Mouse (Mus musculus) limb, embryonic 14.5 days (tissue): ENCODE data around the gene Flot1. TPM values are rescaled to one million over a fixed set of nuclear protein-coding genes. Genes with fewer than 3 reads are reported as not detected.
A peak's percentile ranks its signal among the peaks of the same experiment; 100 is the strongest.

Source experiments
- ATAC-seq: fragments of 200-750 bp; cut with Nextera tagmentation; 2 replicates; pipeline ENCODE4 v1.8.0; 2017; ENCODE audit warnings: low read depth, moderate number of reproducible peaks, moderate TSS enrichment; ENCODE audit not compliant: low FRiP score
- DNase-seq: peaks from one replicate; pipeline ENCODE4 v3.0.0-alpha.2; 2015; ENCODE audit warnings: low spot score
- H3K27ac ChIP-seq: fragments of 300-500 bp; sonication (generic); replicated peaks from 2 replicates; pipeline ENCODE4 v1.5.1; 2014; ENCODE audit warnings: low read depth, mild to moderate bottlenecking, low read length, moderate library complexity, mixed read lengths
- H3K27me3 ChIP-seq: fragments of 300-500 bp; sonication (generic); 2 replicates; pipeline ENCODE4 v1.6.1; 2014; ENCODE audit warnings: low read length, mixed read lengths; ENCODE audit not compliant: control insufficient read depth, insufficient read depth
- H3K36me3 ChIP-seq: fragments of 300-500 bp; sonication (generic); 2 replicates; pipeline ENCODE4 v1.6.1; 2014; ENCODE audit warnings: mild to moderate bottlenecking, low read length, moderate library complexity, mixed read lengths; ENCODE audit not compliant: control insufficient read depth, insufficient read depth
- H3K4me1 ChIP-seq: fragments of 300-500 bp; sonication (generic); 2 replicates; pipeline ENCODE4 v1.6.1; 2014; ENCODE audit warnings: antibody characterized with exemption, low read length, mixed read lengths; ENCODE audit not compliant: control insufficient read depth, insufficient read depth
- H3K4me2 ChIP-seq: fragments of 300-500 bp; sonication (generic); replicated peaks from 2 replicates; pipeline ENCODE4 v1.6.1; 2014; ENCODE audit warnings: low read depth, mild to moderate bottlenecking, low read length, moderate library complexity; ENCODE audit not compliant: severe bottlenecking
- H3K4me3 ChIP-seq: fragments of 300-500 bp; sonication (generic); replicated peaks from 2 replicates; pipeline ENCODE4 v1.5.1; 2014; ENCODE audit warnings: low read length
- H3K9ac ChIP-seq: fragments of 300-500 bp; sonication (generic); 2 replicates; pipeline ENCODE4 v1.6.1; 2014; ENCODE audit warnings: mild to moderate bottlenecking, low read depth, low read length, moderate library complexity; ENCODE audit not compliant: severe bottlenecking
- H3K9me3 ChIP-seq: fragments of 300-500 bp; sonication (generic); 2 replicates; pipeline ENCODE4 v1.6.1; 2016; ENCODE audit warnings: low read length; ENCODE audit not compliant: control insufficient read depth
- POLR2A ChIP-seq: fragments of 200-500 bp; IDR thresholded peaks from 2 replicates; pipeline ENCODE4 v1.8.0; 2012; ENCODE audit warnings: inconsistent platforms, mild to moderate bottlenecking, moderate library complexity, borderline replicate concordance; ENCODE audit not compliant: insufficient read depth, insufficient read length; ENCODE audit errors: extremely low read depth
- WGBS: fragments of 180-500 bp; shearing (Covaris S2); extraction: QIAGEN DNeasy Blood & Tissue Kit; methylation state at CpG from one replicate; pipeline ENCODE4 v1.1.7; 2014; 5-methylcytosine and 5-hydroxymethylcytosine counted together
- polyA plus RNA-seq, 2 experiments: library from polyadenylated mRNA; depleted of rRNA in 1 of 2; stranded (reverse) in 1 of 2; unstranded in 1 of 2; fragments of >200 nt; fragmentation: Nextera tagmentation in 1 of 2; extraction: Ambion mirVana in 1 of 2; gene quantifications; 2 replicates each; pipeline versions ENCODE4 v1.2.1 to v1.2.3; 2012 to 2014

The Flot1 gene
- 61.8 and 66.3 TPM in 2 replicates for polyA plus RNA-seq (2012; rRNA removed)
- polyA plus RNA-seq (2014; fragmentation: Nextera tagmentation; extraction: Ambion mirVana) = 47.2 and 53.7 TPM in 2 replicates

DNA sequence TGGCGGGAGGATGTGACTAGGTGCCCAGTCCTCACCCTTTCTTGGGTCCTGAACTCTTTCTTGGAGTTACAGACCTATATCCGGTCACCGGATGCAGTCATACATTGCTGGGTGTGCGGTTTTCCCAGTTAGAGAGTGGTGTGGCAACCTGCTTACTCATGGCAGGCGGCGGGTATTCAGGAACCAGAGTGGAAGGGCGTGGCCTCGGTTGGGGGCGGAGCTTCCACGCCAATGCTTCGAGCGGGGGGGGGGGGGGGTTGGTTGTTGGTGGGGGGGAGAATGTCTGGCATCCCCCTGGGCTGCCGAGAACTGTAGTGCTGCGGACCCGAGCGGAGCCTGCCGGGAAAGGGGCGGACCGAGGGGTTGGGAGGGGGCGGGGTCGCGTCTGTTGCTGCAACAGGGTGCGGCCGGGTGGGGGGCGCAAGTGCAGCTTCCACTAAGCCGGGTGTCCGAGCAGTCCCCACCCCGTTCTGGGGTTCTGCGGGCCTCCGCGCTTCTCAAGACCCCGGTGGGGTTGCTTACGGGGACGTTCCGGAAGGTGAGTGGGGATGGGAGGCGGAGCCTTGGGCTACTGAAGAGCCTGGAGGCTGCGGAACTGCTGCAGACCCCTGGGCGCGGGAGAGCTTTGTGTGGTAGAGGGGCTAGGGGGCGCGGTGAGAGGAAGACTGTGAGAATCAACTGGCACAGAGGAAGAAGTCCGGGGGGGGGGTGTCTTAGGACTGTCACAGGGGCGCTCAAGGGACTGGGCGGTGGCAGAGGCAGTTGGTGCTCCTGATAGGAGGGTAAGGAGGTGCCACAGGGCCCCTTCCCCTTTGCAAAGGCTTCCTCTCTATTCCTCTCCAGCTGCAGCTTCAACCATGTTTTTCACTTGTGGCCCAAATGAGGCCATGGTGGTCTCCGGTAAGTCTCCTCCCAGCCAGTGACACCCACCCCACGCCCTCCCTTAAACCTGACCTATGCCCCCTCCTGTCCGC is at the start of gene Flot1:
Flot1 (plus strand) TSS at position 267 of the 974 bp plus-strand sequence.
- H3K9me3 ChIP-seq = no peaks in the 10 kb centered on the region
- under 1% methylated on average over 32 of the region's 47 CpGs for WGBS
- peak within 1 kb of the TSS; percentile 97 for H3K4me2 ChIP-seq
- DNase-seq = peak; percentile 91
- H3K4me1 ChIP-seq = peaks cover 18% of the 10 kb centered on the region; the same call in 1 of the 2 replicates
- H3K36me3 ChIP-seq = peaks cover 23% of the 10 kb centered on the region
- H3K4me3 ChIP-seq = peak within 1 kb of the TSS; percentile 65
- ATAC-seq = peak; percentile 87
- H3K27ac ChIP-seq = peak within 1 kb of the TSS; percentile 84
- TF ChIP-seq POLR2A = peak; percentile 28; the same call in 1 of the 2 replicates
- no peaks in the 10 kb centered on the region for H3K27me3 ChIP-seq
- H3K9ac ChIP-seq = peak within 1 kb of the TSS; percentile 69

- Histone ChIP-seq H3K9me3 (no peaks in the 10 kb centered on the region), H3K4me1 (peaks cover 9% of the 10 kb centered on the region; the same call in 1 of the 2 replicates), H3K27me3 (no peaks in the 10 kb centered on the region), H3K27ac (peak overlapping the region; percentile 49), H3K36me3 (no peaks in the 10 kb centered on the region), H3K4me3 (no peak overlapping the region), H3K4me2 (no peak overlapping the region), H3K9ac (no peak overlapping the region)
- TF ChIP-seq POLR2A = no peak
- ATAC-seq (peak; percentile 68), DNase-seq (peak; percentile 73)
- 46% methylated on average over 13 of the region's 13 CpGs for WGBS
These were observed 46.0 kb upstream of the Flot1 start for GRCm38 (mm10) chr17:35776811-35777609.

DNA sequence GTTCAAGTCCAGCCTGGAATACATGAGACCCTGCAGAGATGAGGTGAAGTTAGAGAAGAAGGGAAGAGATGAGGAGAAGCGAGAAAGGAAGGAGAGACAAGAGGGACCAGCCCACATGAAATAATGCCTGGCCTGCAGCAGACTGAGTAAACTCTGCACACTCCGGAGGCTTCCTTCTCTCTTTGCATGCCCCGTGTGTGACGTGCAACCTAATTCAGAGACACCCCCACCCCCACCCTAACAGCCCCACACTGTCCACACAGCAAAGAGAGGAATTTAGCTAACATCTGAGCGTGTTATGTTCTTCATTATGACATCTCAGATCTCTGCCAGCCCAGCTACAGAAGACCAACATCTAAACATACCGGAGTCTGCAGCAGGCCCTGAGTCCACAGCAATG is 44.1 kb upstream of the Flot1 start:
- peaks cover 9% of the 10 kb centered on the region; the same call in 1 of the 2 replicates for H3K4me1 ChIP-seq
- no peak for TF ChIP-seq POLR2A
- WGBS = 73% methylated on average over 6 of the region's 6 CpGs
- no peak overlapping the region for H3K4me2 ChIP-seq
- H3K9ac ChIP-seq = no peak overlapping the region
- no peaks in the 10 kb centered on the region for H3K9me3 ChIP-seq
- no peak overlapping the region for H3K27ac ChIP-seq
- H3K36me3 ChIP-seq = no peaks in the 10 kb centered on the region
- no peak overlapping the region for H3K4me3 ChIP-seq
- ATAC-seq (no peak), DNase-seq (no peak)
- H3K27me3 ChIP-seq = no peaks in the 10 kb centered on the region

DNA sequence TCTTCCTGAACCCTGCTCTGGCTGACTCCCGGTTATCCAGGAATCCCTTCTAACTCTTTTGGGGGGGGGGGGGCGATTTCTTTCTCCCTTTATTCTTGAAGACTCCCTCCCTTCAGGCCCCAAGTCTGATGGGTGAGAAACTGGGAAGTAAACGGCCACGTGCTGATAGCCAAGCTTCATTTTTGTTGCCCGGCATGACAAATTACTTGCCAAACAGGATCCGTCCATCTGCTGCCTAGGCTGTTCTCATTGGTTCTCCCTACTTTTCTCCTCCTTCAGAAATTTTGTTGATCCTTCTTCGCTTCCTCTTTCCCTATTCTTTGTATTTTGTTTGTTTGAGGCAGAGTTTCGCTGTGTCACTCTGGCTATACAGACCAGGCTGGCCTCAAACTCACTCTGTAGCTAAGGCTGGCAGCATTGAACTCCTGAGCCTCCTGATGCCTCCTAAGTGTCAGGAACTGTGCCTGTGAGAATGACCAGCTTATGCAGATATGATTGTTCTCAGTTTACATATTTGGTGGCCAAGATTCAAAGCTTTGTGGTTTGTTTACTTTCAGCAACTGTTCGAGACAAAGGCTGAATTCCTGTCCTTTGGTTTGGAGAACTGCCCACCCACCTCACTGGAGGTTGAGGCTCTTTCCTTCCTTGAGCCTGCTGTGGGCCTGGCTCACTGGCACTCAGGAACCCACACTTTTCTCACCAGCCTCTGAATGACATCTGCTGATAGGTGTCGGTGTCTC is 43.4 kb upstream of the Flot1 start:
- no peak for TF ChIP-seq POLR2A
- H3K27ac ChIP-seq = no peak overlapping the region
- no peak overlapping the region for H3K9ac ChIP-seq
- H3K4me1 ChIP-seq = peaks cover 9% of the 10 kb centered on the region; the same call in 1 of the 2 replicates
- no peaks in the 10 kb centered on the region for H3K27me3 ChIP-seq
- no peaks in the 10 kb centered on the region for H3K9me3 ChIP-seq
- DNase-seq (no peak), ATAC-seq (no peak)
- no peak overlapping the region for H3K4me3 ChIP-seq
- 72% methylated on average over 10 of the region's 10 CpGs for WGBS
- no peaks in the 10 kb centered on the region for H3K36me3 ChIP-seq
- no peak overlapping the region for H3K4me2 ChIP-seq

DNA sequence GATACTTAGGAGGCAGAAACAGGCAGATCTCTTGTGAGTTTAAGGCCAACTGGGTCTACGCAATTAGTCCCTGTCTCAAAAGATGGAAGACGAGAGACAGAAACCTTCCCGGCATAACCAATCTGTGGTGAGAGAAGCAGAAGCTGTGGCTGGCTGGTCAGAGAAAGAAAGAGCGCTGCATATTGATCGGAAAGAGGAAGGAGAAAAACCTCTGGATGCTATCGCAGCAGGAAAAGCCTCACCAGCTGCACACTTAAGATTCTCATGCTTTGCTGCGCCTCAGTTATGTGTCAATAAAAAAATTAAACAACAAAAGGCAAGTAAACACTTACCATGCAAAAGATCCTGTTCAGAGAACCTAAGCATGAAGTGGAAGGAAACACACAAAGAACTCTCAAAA is 42.7 kb upstream of the Flot1 start:
- H3K9me3 ChIP-seq = no peaks in the 10 kb centered on the region
- H3K36me3 ChIP-seq = no peaks in the 10 kb centered on the region
- H3K27ac ChIP-seq = no peak overlapping the region
- DNase-seq = no peak
- no peak for ATAC-seq
- no peak overlapping the region for H3K9ac ChIP-seq
- no peak overlapping the region for H3K4me2 ChIP-seq
- H3K4me3 ChIP-seq = no peak overlapping the region
- WGBS = 90% methylated on average over 7 of the region's 7 CpGs
- H3K4me1 ChIP-seq = peaks cover 9% of the 10 kb centered on the region; the same call in 1 of the 2 replicates
- TF ChIP-seq POLR2A = no peak
- no peaks in the 10 kb centered on the region for H3K27me3 ChIP-seq
